Mouse (Mus musculus) thymus, adult 2 months (tissue): ENCODE results near the gene Btbd16.

ENCODE experiments used
- CTCF ChIP-seq: fragments of 200-500 bp; IDR thresholded peaks from 2 replicates; pipeline ENCODE4 v1.5.1; 2012; ENCODE audit warnings: mild to moderate bottlenecking, control low read depth, low read length, moderate library complexity, borderline replicate concordance; ENCODE audit not compliant: control insufficient read depth, poor library complexity, insufficient read depth; ENCODE audit errors: extremely low read depth
- POLR2A ChIP-seq: fragments of 200-500 bp; IDR thresholded peaks from 2 replicates; pipeline ENCODE4 v1.6.1; 2012; ENCODE audit warnings: mild to moderate bottlenecking, low read length, control low read depth, moderate library complexity; ENCODE audit not compliant: control insufficient read depth, poor library complexity, insufficient read depth; ENCODE audit errors: extremely low read depth

GRCm38 (mm10) chr7:130727560-130727959 is 46.3 kb upstream of the Btbd16 start:
- TF ChIP-seq CTCF (no peak), POLR2A (no peak)
